Mouse (Mus musculus): ENCODE measurements around the gene Dntt. TPM values are rescaled to one million over a fixed set of nuclear protein-coding genes. Genes with fewer than 3 reads are reported as not detected.

Gene Dntt
- polyA plus RNA-seq, 1 experiment from 2014 or later, result not detected

DNA sequence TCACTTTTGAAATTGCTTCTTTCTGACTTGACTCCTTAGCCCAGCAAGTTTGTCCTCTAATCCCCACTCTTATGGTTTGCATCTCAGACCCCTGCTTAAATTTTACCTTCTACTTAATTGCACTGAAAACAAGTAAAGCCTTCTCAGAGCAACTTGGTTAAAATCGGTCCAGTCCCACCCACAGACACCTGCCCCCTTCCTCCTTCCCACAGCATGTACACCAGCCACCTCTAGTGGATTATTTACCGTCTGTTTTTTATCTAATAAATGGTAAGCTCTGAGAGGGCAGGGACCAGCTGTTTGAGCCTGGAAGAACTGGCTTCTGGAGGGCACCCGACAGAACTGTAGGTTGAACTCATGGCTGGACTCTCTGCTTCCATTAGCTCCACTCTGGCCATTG lies 8.5 kb upstream of the Dntt start:
- no peak for ATAC-seq (ENCODE audit: low read depth)
- no peaks in the 10 kb centered on the region; the same call in 1 of the 2 replicates for H3K27me3 ChIP-seq (ENCODE audit: control insufficient read depth, insufficient read depth, low read depth, low read length)
- H3K36me3 ChIP-seq (ENCODE audit: control insufficient read depth, insufficient read depth, low read length), result no peaks in the 10 kb centered on the region
- 49% methylated on average over 3 of the region's 3 CpGs for WGBS
- H3K9me3 ChIP-seq (ENCODE audit: control insufficient read depth, low read length), result no peaks in the 10 kb centered on the region
- H3K9ac ChIP-seq (ENCODE audit: low read length), result no peak overlapping the region
- no peak overlapping the region for H3K27ac ChIP-seq (ENCODE audit: low read length)
- no peak overlapping the region for H3K4me3 ChIP-seq (ENCODE audit: low read length)
- H3K4me2 ChIP-seq (ENCODE audit: low read depth, low read length), result no peak overlapping the region
- H3K4me1 ChIP-seq (replicated peaks; ENCODE audit: control insufficient read depth, insufficient read depth, low read length), result peaks cover 3% of the 10 kb centered on the region; the same call in 1 of the 2 replicates

DNA sequence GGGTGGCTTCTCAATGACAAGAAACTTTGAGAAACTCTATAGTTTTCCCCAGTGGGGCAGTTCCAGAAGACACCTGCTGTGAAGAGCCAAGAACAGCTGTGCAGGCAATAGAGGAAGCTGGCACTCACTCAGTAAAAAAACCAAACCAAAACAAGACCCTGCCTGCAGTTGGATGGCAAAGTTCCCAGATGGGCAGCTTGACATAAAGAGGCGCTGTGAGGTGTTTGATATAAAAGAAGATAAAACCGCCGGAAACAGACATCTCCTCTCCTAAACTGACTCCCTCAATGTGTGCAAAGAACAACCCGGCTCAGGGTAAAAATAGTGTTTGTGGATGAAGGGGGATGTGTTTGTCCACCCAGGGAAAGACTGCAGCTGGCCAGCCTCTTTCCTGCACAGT lies 6.8 kb upstream of the Dntt start:
- no peak for ATAC-seq (ENCODE audit: low read depth)
- Histone ChIP-seq H3K9ac (ENCODE audit: low read length) (no peak overlapping the region), H3K36me3 (ENCODE audit: control insufficient read depth, insufficient read depth, low read length) (no peaks in the 10 kb centered on the region), H3K27ac (ENCODE audit: low read length) (no peak overlapping the region), H3K27me3 (ENCODE audit: control insufficient read depth, insufficient read depth, low read depth, low read length) (no peaks in the 10 kb centered on the region; the same call in 1 of the 2 replicates), H3K4me1 (replicated peaks; ENCODE audit: control insufficient read depth, insufficient read depth, low read length) (no peaks in the 10 kb centered on the region), H3K4me3 (ENCODE audit: low read length) (no peak overlapping the region), H3K9me3 (ENCODE audit: control insufficient read depth, low read length) (no peaks in the 10 kb centered on the region), H3K4me2 (ENCODE audit: low read depth, low read length) (no peak overlapping the region)
- WGBS, result 51% methylated on average over 4 of the region's 4 CpGs

DNA sequence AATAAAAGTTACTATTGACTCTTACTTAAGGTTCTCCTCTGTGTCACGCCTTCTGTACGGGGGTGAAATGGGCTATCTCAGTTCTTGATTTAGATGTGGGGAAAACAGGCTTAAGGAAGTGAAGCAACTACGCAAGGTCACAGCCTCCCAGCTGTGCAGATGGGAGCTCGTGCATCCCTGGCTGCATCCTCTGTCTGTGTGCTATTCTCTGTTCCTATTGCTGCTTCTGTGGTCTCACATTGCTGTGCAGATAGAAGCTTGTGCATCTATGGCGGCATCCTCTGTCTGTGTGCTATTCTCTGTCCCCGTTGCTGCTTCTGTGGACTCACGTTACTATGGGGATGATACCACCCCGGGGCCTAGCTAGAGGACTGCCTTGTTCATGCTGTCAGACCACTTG lies 2.5 kb upstream of the Dntt start:
- Histone ChIP-seq H3K4me2 (ENCODE audit: low read depth, low read length) (no peak overlapping the region), H3K36me3 (ENCODE audit: control insufficient read depth, insufficient read depth, low read length) (no peaks in the 10 kb centered on the region), H3K9me3 (ENCODE audit: control insufficient read depth, low read length) (no peaks in the 10 kb centered on the region), H3K27ac (ENCODE audit: low read length) (no peak overlapping the region), H3K4me3 (ENCODE audit: low read length) (no peak overlapping the region), H3K27me3 (ENCODE audit: control insufficient read depth, insufficient read depth, low read depth, low read length) (no peaks in the 10 kb centered on the region), H3K4me1 (replicated peaks; ENCODE audit: control insufficient read depth, insufficient read depth, low read length) (no peaks in the 10 kb centered on the region), H3K9ac (ENCODE audit: low read length) (no peak overlapping the region)
- WGBS, result 83% methylated on average over 8 of the region's 8 CpGs
- no peak for ATAC-seq (ENCODE audit: low read depth)

DNA sequence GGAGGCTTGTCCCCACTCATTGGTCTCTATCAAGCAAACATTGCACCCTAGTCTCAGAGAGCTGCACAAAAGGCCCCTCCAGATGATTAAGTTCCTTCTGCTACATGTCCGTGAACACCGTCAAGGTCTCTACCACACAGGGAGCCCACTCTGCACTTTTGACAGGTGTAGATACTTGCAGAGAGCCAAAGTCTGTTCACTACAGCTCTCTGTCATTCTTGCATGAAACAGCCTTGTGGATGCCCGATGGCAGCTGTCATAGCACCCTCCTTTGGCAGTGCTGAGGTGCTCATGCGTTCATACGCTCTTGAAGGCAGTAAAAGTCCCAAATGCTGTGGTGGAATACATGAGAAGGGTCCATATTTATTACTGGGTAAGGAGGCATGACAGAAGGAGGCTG lies 2.1 kb upstream of the Dntt start:
- WGBS, result 83% methylated on average over 5 of the region's 5 CpGs
- no peaks in the 10 kb centered on the region for H3K27me3 ChIP-seq (ENCODE audit: control insufficient read depth, insufficient read depth, low read depth, low read length)
- H3K4me1 ChIP-seq (replicated peaks; ENCODE audit: control insufficient read depth, insufficient read depth, low read length), result no peaks in the 10 kb centered on the region
- H3K9me3 ChIP-seq (ENCODE audit: control insufficient read depth, low read length), result no peaks in the 10 kb centered on the region
- H3K36me3 ChIP-seq (ENCODE audit: control insufficient read depth, insufficient read depth, low read length), result no peaks in the 10 kb centered on the region
- no peak for ATAC-seq (ENCODE audit: low read depth)
- no peak overlapping the region for H3K9ac ChIP-seq (ENCODE audit: low read length)
- no peak overlapping the region for H3K4me2 ChIP-seq (ENCODE audit: low read depth, low read length)
- no peak overlapping the region for H3K27ac ChIP-seq (ENCODE audit: low read length)
- H3K4me3 ChIP-seq (ENCODE audit: low read length), result no peak overlapping the region

DNA sequence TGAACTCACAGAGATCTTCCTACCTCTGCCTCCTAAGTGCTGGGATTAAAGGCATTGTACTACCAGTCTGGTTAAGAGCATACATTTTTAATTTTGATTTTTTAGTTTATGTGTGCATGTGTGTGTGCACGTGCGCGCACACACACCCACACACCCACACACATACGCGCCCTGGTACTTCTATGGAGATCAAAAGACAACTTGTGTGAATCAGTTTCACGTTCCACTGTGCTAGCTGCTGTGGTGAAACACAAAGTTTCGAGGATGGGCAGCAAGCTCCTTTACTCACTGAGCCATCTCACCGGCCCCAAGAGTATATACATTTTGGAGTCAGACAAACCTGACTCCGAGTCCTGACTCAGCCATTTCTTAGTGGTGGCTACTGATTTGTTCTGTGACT lies 1.5 kb upstream of the Dntt start:
- H3K27me3 ChIP-seq (ENCODE audit: control insufficient read depth, insufficient read depth, low read depth, low read length), result no peaks in the 10 kb centered on the region
- H3K4me2 ChIP-seq (ENCODE audit: low read depth, low read length), result no peak overlapping the region
- no peak overlapping the region for H3K9ac ChIP-seq (ENCODE audit: low read length)
- 84% methylated on average over 9 of the region's 9 CpGs for WGBS
- no peaks in the 10 kb centered on the region for H3K9me3 ChIP-seq (ENCODE audit: control insufficient read depth, low read length)
- no peak overlapping the region for H3K27ac ChIP-seq (ENCODE audit: low read length)
- H3K4me3 ChIP-seq (ENCODE audit: low read length), result no peak overlapping the region
- H3K36me3 ChIP-seq (ENCODE audit: control insufficient read depth, insufficient read depth, low read length), result no peaks in the 10 kb centered on the region
- H3K4me1 ChIP-seq (replicated peaks; ENCODE audit: control insufficient read depth, insufficient read depth, low read length), result no peaks in the 10 kb centered on the region
- no peak for ATAC-seq (ENCODE audit: low read depth)

DNA sequence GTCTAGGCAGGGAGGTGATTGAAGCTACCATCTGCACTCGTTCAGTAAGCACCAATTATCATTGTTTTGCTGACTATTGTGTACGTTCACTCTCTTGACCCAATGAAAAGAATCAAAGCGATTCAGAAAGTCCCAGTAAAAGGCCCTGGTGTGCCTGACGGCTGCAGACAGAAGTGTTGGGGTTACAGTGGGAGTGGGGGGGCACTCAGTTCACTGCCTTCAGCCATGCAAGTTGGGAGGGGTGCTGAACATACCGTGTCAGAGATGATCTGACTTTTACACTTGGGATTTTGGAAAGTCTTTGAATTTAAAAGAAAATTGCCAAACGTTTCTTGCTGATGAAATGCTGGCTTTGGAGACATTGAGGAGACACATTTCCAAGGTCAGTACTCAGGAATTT lies 1.1 kb downstream of the Dntt start:
- 52% methylated on average over 6 of the region's 6 CpGs for WGBS

DNA sequence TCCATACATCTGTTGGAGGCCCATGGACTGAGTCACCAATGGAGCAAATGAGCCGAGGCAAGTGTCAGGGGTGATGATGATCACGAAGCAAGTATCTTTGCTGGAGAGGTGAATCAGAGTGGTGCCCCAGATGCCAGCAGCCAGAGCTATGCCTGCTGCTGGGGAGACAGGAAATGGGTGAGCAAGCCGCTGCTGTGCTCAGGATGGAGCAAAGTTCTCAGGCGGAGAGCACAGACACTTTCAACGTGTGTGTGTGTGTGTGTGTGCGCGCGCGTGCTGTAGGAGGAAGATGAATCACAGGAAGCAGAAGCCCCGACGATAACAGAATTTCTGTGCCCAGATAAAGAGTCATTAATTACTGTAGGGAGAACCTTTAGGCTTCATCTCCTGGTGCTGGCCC lies 1.9 kb downstream of the Dntt start:
- Histone ChIP-seq H3K9ac (ENCODE audit: low read length) (no peak overlapping the region), H3K9me3 (ENCODE audit: control insufficient read depth, low read length) (no peaks in the 10 kb centered on the region), H3K4me2 (ENCODE audit: low read depth, low read length) (no peak overlapping the region), H3K4me3 (ENCODE audit: low read length) (no peak overlapping the region), H3K27me3 (ENCODE audit: control insufficient read depth, insufficient read depth, low read depth, low read length) (no peaks in the 10 kb centered on the region), H3K27ac (ENCODE audit: low read length) (no peak overlapping the region), H3K36me3 (ENCODE audit: control insufficient read depth, insufficient read depth, low read length) (no peaks in the 10 kb centered on the region), H3K4me1 (replicated peaks; ENCODE audit: control insufficient read depth, insufficient read depth, low read length) (no peaks in the 10 kb centered on the region)
- WGBS, result 51% methylated on average over 11 of the region's 11 CpGs
- ATAC-seq (ENCODE audit: low read depth), result peak; percentile 62; the same call in 1 of the 2 replicates

More for the DNA sequence above, 1.1 kb downstream of the Dntt start:
- Histone ChIP-seq H3K27me3 (ENCODE audit: control insufficient read depth, insufficient read depth, low read depth, low read length) (no peaks in the 10 kb centered on the region), H3K9ac (ENCODE audit: low read length) (no peak overlapping the region), H3K4me2 (ENCODE audit: low read depth, low read length) (no peak overlapping the region), H3K9me3 (ENCODE audit: control insufficient read depth, low read length) (no peaks in the 10 kb centered on the region), H3K36me3 (ENCODE audit: control insufficient read depth, insufficient read depth, low read length) (no peaks in the 10 kb centered on the region), H3K27ac (ENCODE audit: low read length) (no peak overlapping the region), H3K4me3 (ENCODE audit: low read length) (no peak overlapping the region), H3K4me1 (replicated peaks; ENCODE audit: control insufficient read depth, insufficient read depth, low read length) (no peaks in the 10 kb centered on the region)
- no peak for ATAC-seq (ENCODE audit: low read depth)

DNA sequence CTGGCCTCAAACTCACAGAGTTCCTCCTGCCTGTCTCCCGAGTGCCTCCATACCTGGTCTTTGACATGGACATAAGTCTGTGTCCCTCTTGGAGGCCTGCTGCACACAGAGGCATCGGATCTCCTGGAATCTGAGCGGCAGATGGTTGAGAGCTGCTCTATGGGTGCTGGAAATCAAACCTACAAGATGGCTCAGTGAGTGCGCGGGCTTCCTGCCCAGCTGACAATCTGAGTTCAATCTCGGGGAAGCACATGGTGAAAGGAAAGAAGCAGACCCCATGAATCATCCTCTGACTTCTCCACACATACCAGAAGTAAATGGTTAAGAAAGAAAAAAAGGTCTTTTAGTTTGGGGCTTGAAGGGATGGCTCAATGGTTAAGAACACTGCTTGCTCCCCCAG lies 2.8 kb downstream of the Dntt start:
- no peak overlapping the region for H3K27ac ChIP-seq (ENCODE audit: low read length)
- H3K36me3 ChIP-seq (ENCODE audit: control insufficient read depth, insufficient read depth, low read length), result no peaks in the 10 kb centered on the region
- WGBS, result 61% methylated on average over 6 of the region's 6 CpGs
- no peaks in the 10 kb centered on the region for H3K9me3 ChIP-seq (ENCODE audit: control insufficient read depth, low read length)
- no peaks in the 10 kb centered on the region for H3K4me1 ChIP-seq (replicated peaks; ENCODE audit: control insufficient read depth, insufficient read depth, low read length)
- no peak overlapping the region for H3K4me3 ChIP-seq (ENCODE audit: low read length)
- H3K9ac ChIP-seq (ENCODE audit: low read length), result no peak overlapping the region
- no peaks in the 10 kb centered on the region for H3K27me3 ChIP-seq (ENCODE audit: control insufficient read depth, insufficient read depth, low read depth, low read length)
- ATAC-seq (ENCODE audit: low read depth), result no peak
- no peak overlapping the region for H3K4me2 ChIP-seq (ENCODE audit: low read depth, low read length)

DNA sequence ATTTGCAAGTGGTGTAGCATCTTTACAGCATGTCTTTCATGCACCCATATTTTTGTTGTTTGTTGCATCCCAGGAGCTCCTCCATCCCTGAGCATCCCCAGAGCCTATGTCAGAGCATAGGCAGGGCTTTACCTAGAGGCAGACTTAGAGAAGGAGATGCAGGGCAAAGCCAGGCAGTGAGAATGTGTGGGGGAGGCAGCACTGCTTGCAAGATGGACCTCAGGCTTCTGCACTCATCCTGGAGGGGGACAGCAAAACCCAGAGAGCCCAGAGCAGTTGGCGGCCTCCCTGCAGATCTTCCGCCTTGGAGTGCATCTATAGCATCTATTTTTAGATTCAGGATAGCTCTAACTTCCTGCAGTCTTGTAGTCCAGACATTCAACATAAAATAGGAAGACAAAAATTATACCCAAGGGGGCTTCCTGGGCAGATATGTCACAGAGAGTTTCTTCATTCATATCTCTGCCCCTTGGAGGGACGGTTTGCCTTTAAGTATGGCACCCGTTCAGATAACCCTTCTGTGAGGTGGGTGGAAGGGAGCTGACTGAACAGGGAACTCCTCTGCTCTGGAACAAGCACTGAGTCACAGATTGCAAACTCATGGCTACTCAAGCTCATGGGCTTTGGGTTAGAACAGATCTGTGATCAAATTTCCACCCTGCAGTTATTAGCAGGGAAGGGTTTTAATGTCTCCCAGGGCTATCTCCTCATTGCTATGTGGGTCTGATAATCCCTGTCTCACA lies 6.9 kb downstream of the Dntt start:
- no peaks in the 10 kb centered on the region for H3K4me1 ChIP-seq (replicated peaks; ENCODE audit: control insufficient read depth, insufficient read depth, low read length)
- H3K27ac ChIP-seq (ENCODE audit: low read length), result no peak overlapping the region
- no peaks in the 10 kb centered on the region for H3K36me3 ChIP-seq (ENCODE audit: control insufficient read depth, insufficient read depth, low read length)
- 39% methylated on average over 4 of the region's 4 CpGs for WGBS
- no peaks in the 10 kb centered on the region for H3K27me3 ChIP-seq (ENCODE audit: control insufficient read depth, insufficient read depth, low read depth, low read length)
- H3K9ac ChIP-seq (ENCODE audit: low read length), result no peak overlapping the region
- ATAC-seq (ENCODE audit: low read depth), result no peak
- H3K4me2 ChIP-seq (ENCODE audit: low read depth, low read length), result no peak overlapping the region
- H3K9me3 ChIP-seq (ENCODE audit: control insufficient read depth, low read length), result no peaks in the 10 kb centered on the region
- H3K4me3 ChIP-seq (ENCODE audit: low read length), result no peak overlapping the region

DNA sequence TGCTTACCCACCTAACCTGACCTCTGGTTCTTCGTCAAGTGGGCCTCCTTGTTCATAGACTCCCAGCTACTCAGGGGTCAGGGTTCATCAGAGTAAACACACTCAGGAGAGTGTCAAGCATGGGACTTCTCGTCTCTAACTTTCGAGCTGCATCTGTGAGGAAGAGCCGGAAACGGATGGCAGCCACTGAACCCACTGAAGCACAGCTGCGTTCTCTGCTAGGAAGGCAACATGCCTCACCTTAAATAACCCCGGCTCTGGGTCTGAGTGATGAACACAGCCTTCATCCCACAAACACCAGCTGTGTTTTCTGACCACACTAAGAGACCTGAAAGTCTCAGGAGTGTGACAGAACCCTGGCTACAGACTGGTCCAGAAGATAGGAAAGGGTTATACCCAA lies 10.0 kb downstream of the Dntt start:
- Histone ChIP-seq H3K27me3 (ENCODE audit: control insufficient read depth, insufficient read depth, low read depth, low read length) (no peaks in the 10 kb centered on the region), H3K36me3 (ENCODE audit: control insufficient read depth, insufficient read depth, low read length) (no peaks in the 10 kb centered on the region)
- 68% methylated on average over 7 of the region's 7 CpGs for WGBS

More for the DNA sequence above, 10.0 kb downstream of the Dntt start:
- Histone ChIP-seq H3K4me1 (replicated peaks; ENCODE audit: control insufficient read depth, insufficient read depth, low read length) (no peaks in the 10 kb centered on the region), H3K9me3 (ENCODE audit: control insufficient read depth, low read length) (no peaks in the 10 kb centered on the region), H3K27ac (ENCODE audit: low read length) (no peak overlapping the region), H3K4me2 (ENCODE audit: low read depth, low read length) (no peak overlapping the region), H3K9ac (ENCODE audit: low read length) (no peak overlapping the region), H3K4me3 (ENCODE audit: low read length) (no peak overlapping the region)
- ATAC-seq (ENCODE audit: low read depth), result no peak
